Mouse (Mus musculus): Measurements from ENCODE around the gene Topors. TPM values are rescaled to one million over a fixed set of nuclear protein-coding genes. Genes with fewer than 3 reads are reported as not detected.

Topors gene
- polyA plus RNA-seq, 1 experiment from 2014 or later = 36.2 TPM

GRCm38 (mm10) chr4:40239409-40240271 lies 30.0 kb downstream of the Topors start, which contains the start of gene Ddx58:
Gene Ddx58, minus strand, starts transcription at chr4:40239828.
- H3K9me3 ChIP-seq (ENCODE audit: control insufficient read depth, low read length) = no peaks in the 10 kb centered on the region
- 0 out of 2 replicates have a peak, but pooled peaks cover 6% of the 10 kb centered on the region for H3K4me1 ChIP-seq (ENCODE audit: control insufficient read depth, insufficient read depth, low read length)
- no peaks in the 10 kb centered on the region for H3K36me3 ChIP-seq (ENCODE audit: control insufficient read depth, insufficient read depth, low read length)
- no peak within 1 kb of the TSS for H3K27ac ChIP-seq (replicated peaks; ENCODE audit: low read depth, low read length)
- no peaks in the 10 kb centered on the region for H3K27me3 ChIP-seq (ENCODE audit: control insufficient read depth, insufficient read depth, low read length)
- ATAC-seq (ENCODE audit: low FRiP score, low TSS enrichment) = no peak; the same call in 1 of the 2 replicates
- 4% methylated on average over 35 of the region's 35 CpGs for WGBS
- H3K4me3 ChIP-seq (replicated peaks; ENCODE audit: low read depth, low read length) = peak within 1 kb of the TSS; percentile 39
- H3K9ac ChIP-seq (replicated peaks; ENCODE audit: low read length) = peak within 1 kb of the TSS; percentile 39; the same call in 1 of the 2 replicates
- peak; percentile 71 for DNase-seq
- peak within 1 kb of the TSS; percentile 77 for H3K4me2 ChIP-seq (ENCODE audit: low read length)

- H3K36me3 ChIP-seq (ENCODE audit: control insufficient read depth, insufficient read depth, low read length) = no peaks in the 10 kb centered on the region
- peak overlapping the region; percentile 39 for H3K4me3 ChIP-seq (replicated peaks; ENCODE audit: low read depth, low read length)
- no peak overlapping the region for H3K27ac ChIP-seq (replicated peaks; ENCODE audit: low read depth, low read length)
- peak overlapping the region; percentile 77 for H3K4me2 ChIP-seq (ENCODE audit: low read length)
- DNase-seq (peak; percentile 41), ATAC-seq (ENCODE audit: low FRiP score, low TSS enrichment) (no peak)
- peak overlapping the region; percentile 39; the same call in 1 of the 2 replicates for H3K9ac ChIP-seq (replicated peaks; ENCODE audit: low read length)
- H3K27me3 ChIP-seq (ENCODE audit: control insufficient read depth, insufficient read depth, low read length) = no peaks in the 10 kb centered on the region
- no peaks in the 10 kb centered on the region for H3K9me3 ChIP-seq (ENCODE audit: control insufficient read depth, low read length)
- WGBS = 3% methylated on average over 17 of the region's 17 CpGs
- 0 out of 2 replicates have a peak, but pooled peaks cover 6% of the 10 kb centered on the region for H3K4me1 ChIP-seq (ENCODE audit: control insufficient read depth, insufficient read depth, low read length)
Measured at GRCm38 (mm10) chr4:40238483-40239408, 30.9 kb downstream of the Topors start.

GRCm38 (mm10) chr4:40236829-40237228 lies 32.8 kb downstream of the Topors start:
- H3K4me1 ChIP-seq (ENCODE audit: control insufficient read depth, insufficient read depth, low read length) = 0 out of 2 replicates have a peak, but pooled peaks cover 6% of the 10 kb centered on the region
- H3K4me2 ChIP-seq (ENCODE audit: low read length) = no peak overlapping the region
- H3K9me3 ChIP-seq (ENCODE audit: control insufficient read depth, low read length) = no peaks in the 10 kb centered on the region
- DNase-seq (no peak), ATAC-seq (ENCODE audit: low FRiP score, low TSS enrichment) (no peak)
- H3K27me3 ChIP-seq (ENCODE audit: control insufficient read depth, insufficient read depth, low read length) = no peaks in the 10 kb centered on the region
- no peak overlapping the region for H3K27ac ChIP-seq (replicated peaks; ENCODE audit: low read depth, low read length)
- 95% methylated on average over 4 of the region's 4 CpGs for WGBS
- H3K4me3 ChIP-seq (replicated peaks; ENCODE audit: low read depth, low read length) = no peak overlapping the region
- no peaks in the 10 kb centered on the region for H3K36me3 ChIP-seq (ENCODE audit: control insufficient read depth, insufficient read depth, low read length)
- no peak overlapping the region for H3K9ac ChIP-seq (replicated peaks; ENCODE audit: low read length)

GRCm38 (mm10) chr4:40234256-40234655 lies 35.4 kb downstream of the Topors start:
- Histone ChIP-seq H3K27me3 (ENCODE audit: control insufficient read depth, insufficient read depth, low read length) (no peaks in the 10 kb centered on the region), H3K9ac (replicated peaks; ENCODE audit: low read length) (no peak overlapping the region), H3K4me2 (ENCODE audit: low read length) (no peak overlapping the region), H3K36me3 (ENCODE audit: control insufficient read depth, insufficient read depth, low read length) (no peaks in the 10 kb centered on the region), H3K27ac (replicated peaks; ENCODE audit: low read depth, low read length) (no peak overlapping the region), H3K9me3 (ENCODE audit: control insufficient read depth, low read length) (no peaks in the 10 kb centered on the region), H3K4me3 (replicated peaks; ENCODE audit: low read depth, low read length) (no peak overlapping the region), H3K4me1 (ENCODE audit: control insufficient read depth, insufficient read depth, low read length) (0 out of 2 replicates have a peak, but pooled peaks cover 3% of the 10 kb centered on the region)
- 77% methylated on average over 6 of the region's 6 CpGs for WGBS
- DNase-seq (no peak), ATAC-seq (ENCODE audit: low FRiP score, low TSS enrichment) (no peak)

GRCm38 (mm10) chr4:40233062-40233664 lies 36.5 kb downstream of the Topors start:
- DNase-seq = no peak
- Histone ChIP-seq H3K27ac (replicated peaks; ENCODE audit: low read depth, low read length) (no peak overlapping the region), H3K9me3 (ENCODE audit: control insufficient read depth, low read length) (no peaks in the 10 kb centered on the region), H3K4me1 (ENCODE audit: control insufficient read depth, insufficient read depth, low read length) (no peaks in the 10 kb centered on the region), H3K9ac (replicated peaks; ENCODE audit: low read length) (no peak overlapping the region), H3K4me3 (replicated peaks; ENCODE audit: low read depth, low read length) (no peak overlapping the region), H3K4me2 (ENCODE audit: low read length) (no peak overlapping the region), H3K27me3 (ENCODE audit: control insufficient read depth, insufficient read depth, low read length) (no peaks in the 10 kb centered on the region), H3K36me3 (ENCODE audit: control insufficient read depth, insufficient read depth, low read length) (no peaks in the 10 kb centered on the region)
- 96% methylated on average over 7 of the region's 7 CpGs for WGBS
- ATAC-seq (ENCODE audit: low FRiP score, low TSS enrichment) = no peak

GRCm38 (mm10) chr4:40229723-40230122 lies 39.9 kb downstream of the Topors start:
- DNase-seq = no peak
- H3K9ac ChIP-seq (replicated peaks; ENCODE audit: low read length) = no peak overlapping the region
- WGBS = 90% methylated on average over 6 of the region's 6 CpGs
- no peak overlapping the region for H3K4me2 ChIP-seq (ENCODE audit: low read length)
- no peak overlapping the region for H3K4me3 ChIP-seq (replicated peaks; ENCODE audit: low read depth, low read length)
- no peaks in the 10 kb centered on the region for H3K4me1 ChIP-seq (ENCODE audit: control insufficient read depth, insufficient read depth, low read length)
- no peaks in the 10 kb centered on the region for H3K27me3 ChIP-seq (ENCODE audit: control insufficient read depth, insufficient read depth, low read length)
- no peak overlapping the region for H3K27ac ChIP-seq (replicated peaks; ENCODE audit: low read depth, low read length)
- no peak for ATAC-seq (ENCODE audit: low FRiP score, low TSS enrichment)
- H3K36me3 ChIP-seq (ENCODE audit: control insufficient read depth, insufficient read depth, low read length) = no peaks in the 10 kb centered on the region
- H3K9me3 ChIP-seq (ENCODE audit: control insufficient read depth, low read length) = no peaks in the 10 kb centered on the region

GRCm38 (mm10) chr4:40227886-40228285 lies 41.8 kb downstream of the Topors start:
- no peak overlapping the region for H3K4me3 ChIP-seq (replicated peaks; ENCODE audit: low read depth, low read length)
- ATAC-seq (ENCODE audit: low FRiP score, low TSS enrichment) = no peak
- H3K9me3 ChIP-seq (ENCODE audit: control insufficient read depth, low read length) = no peaks in the 10 kb centered on the region
- H3K27ac ChIP-seq (replicated peaks; ENCODE audit: low read depth, low read length) = no peak overlapping the region
- H3K4me2 ChIP-seq (ENCODE audit: low read length) = no peak overlapping the region
- 93% methylated on average over 7 of the region's 7 CpGs for WGBS
- no peak overlapping the region for H3K9ac ChIP-seq (replicated peaks; ENCODE audit: low read length)
- no peaks in the 10 kb centered on the region for H3K27me3 ChIP-seq (ENCODE audit: control insufficient read depth, insufficient read depth, low read length)
- H3K4me1 ChIP-seq (ENCODE audit: control insufficient read depth, insufficient read depth, low read length) = no peaks in the 10 kb centered on the region
- no peaks in the 10 kb centered on the region for H3K36me3 ChIP-seq (ENCODE audit: control insufficient read depth, insufficient read depth, low read length)
- DNase-seq = no peak

GRCm38 (mm10) chr4:40227131-40227530 lies 42.5 kb downstream of the Topors start:
- WGBS = 92% methylated on average over 11 of the region's 11 CpGs
- Histone ChIP-seq H3K4me1 (ENCODE audit: control insufficient read depth, insufficient read depth, low read length) (no peaks in the 10 kb centered on the region), H3K27me3 (ENCODE audit: control insufficient read depth, insufficient read depth, low read length) (no peaks in the 10 kb centered on the region), H3K9ac (replicated peaks; ENCODE audit: low read length) (no peak overlapping the region), H3K4me2 (ENCODE audit: low read length) (no peak overlapping the region), H3K36me3 (ENCODE audit: control insufficient read depth, insufficient read depth, low read length) (no peaks in the 10 kb centered on the region), H3K9me3 (ENCODE audit: control insufficient read depth, low read length) (no peaks in the 10 kb centered on the region), H3K4me3 (replicated peaks; ENCODE audit: low read depth, low read length) (no peak overlapping the region), H3K27ac (replicated peaks; ENCODE audit: low read depth, low read length) (no peak overlapping the region)
- DNase-seq = no peak
- no peak for ATAC-seq (ENCODE audit: low FRiP score, low TSS enrichment)
